Mouse (Mus musculus): ENCODE results near the gene Dnajc1.

The Dnajc1 gene

GRCm38 (mm10) chr2:18249224-18249623 is 143.4 kb downstream of the Dnajc1 start:
- no peaks in the 10 kb centered on the region for H3K4me1 ChIP-seq (replicated peaks; ENCODE audit: low read depth, low read length)
- H3K27me3 ChIP-seq (ENCODE audit: insufficient read depth, low read length), result no peaks in the 10 kb centered on the region
- no peak overlapping the region for H3K4me3 ChIP-seq (replicated peaks; ENCODE audit: low read length)
- TF ChIP-seq CTCF (conservative IDR thresholded peaks at IDR 0.05; ENCODE audit: low read length), result no peak
- TF ChIP-seq NANOG (IDR thresholded peaks at IDR 0.05; ENCODE audit: borderline replicate concordance, low read length), result no peak
- TF ChIP-seq POU5F1 (IDR thresholded peaks at IDR 0.05; ENCODE audit: borderline replicate concordance, low read length), result no peak
- peaks cover 5% of the 10 kb centered on the region for H3K9me3 ChIP-seq (ENCODE audit: low read length)
- H3K36me3 ChIP-seq (ENCODE audit: insufficient read depth, low read length), result peaks cover 5% of the 10 kb centered on the region; the same call in 1 of the 2 replicates

GRCm38 (mm10) chr2:18235524-18235923 is 157.1 kb downstream of the Dnajc1 start:
- H3K9me3 ChIP-seq (ENCODE audit: low read length), result no peaks in the 10 kb centered on the region
- H3K4me3 ChIP-seq (replicated peaks; ENCODE audit: low read length), result no peak overlapping the region
- H3K36me3 ChIP-seq (ENCODE audit: insufficient read depth, low read length), result no peaks in the 10 kb centered on the region

DNA sequence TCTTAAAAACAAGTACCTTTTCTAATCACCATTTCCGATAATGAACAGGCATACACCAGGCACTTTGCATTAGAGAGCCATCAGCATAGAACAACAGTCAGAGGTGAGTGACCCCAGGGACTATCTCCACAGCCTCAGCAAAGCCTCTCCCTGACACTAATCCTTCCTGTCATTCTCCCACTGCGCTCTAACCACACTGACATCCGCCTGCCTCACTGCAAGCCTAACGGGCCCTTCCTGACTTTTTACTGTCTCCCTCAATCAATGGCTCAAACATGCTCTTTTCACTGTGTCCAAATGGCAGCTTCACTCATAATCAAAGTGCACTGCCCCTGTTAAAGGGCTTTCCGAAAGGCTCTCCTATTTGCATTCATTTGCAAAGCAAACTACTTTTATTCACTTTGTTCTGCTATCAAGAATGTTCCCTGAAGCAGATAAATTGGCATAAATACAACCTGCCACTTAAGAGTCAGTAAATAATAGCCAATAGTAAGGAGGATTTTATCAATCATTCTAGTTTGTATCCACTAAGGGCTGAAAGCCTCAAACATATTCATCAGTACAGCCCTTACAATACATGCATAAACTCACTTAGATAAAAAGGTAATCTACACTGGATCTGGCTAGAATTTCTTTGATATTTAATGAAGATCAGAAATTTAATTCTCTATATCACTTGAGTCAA is 159.6 kb downstream of the Dnajc1 start:
- TF ChIP-seq POU5F1 (IDR thresholded peaks at IDR 0.05; ENCODE audit: borderline replicate concordance, low read length) (no peak), NANOG (IDR thresholded peaks at IDR 0.05; ENCODE audit: borderline replicate concordance, low read length) (peak; percentile 8; the same call in 1 of the 2 replicates), CTCF (conservative IDR thresholded peaks at IDR 0.05; ENCODE audit: low read length) (no peak)
- Histone ChIP-seq H3K4me3 (replicated peaks; ENCODE audit: low read length) (no peak overlapping the region), H3K36me3 (ENCODE audit: insufficient read depth, low read length) (no peaks in the 10 kb centered on the region), H3K9me3 (ENCODE audit: low read length) (no peaks in the 10 kb centered on the region), H3K27me3 (ENCODE audit: insufficient read depth, low read length) (no peaks in the 10 kb centered on the region), H3K4me1 (replicated peaks; ENCODE audit: low read depth, low read length) (peaks cover 10% of the 10 kb centered on the region)

More at GRCm38 (mm10) chr2:18235524-18235923, 157.1 kb downstream of the Dnajc1 start:
- H3K4me1 ChIP-seq (replicated peaks; ENCODE audit: low read depth, low read length), result peaks cover 10% of the 10 kb centered on the region
- TF ChIP-seq NANOG (IDR thresholded peaks at IDR 0.05; ENCODE audit: borderline replicate concordance, low read length) (no peak), CTCF (conservative IDR thresholded peaks at IDR 0.05; ENCODE audit: low read length) (no peak), POU5F1 (IDR thresholded peaks at IDR 0.05; ENCODE audit: borderline replicate concordance, low read length) (no peak)
- H3K27me3 ChIP-seq (ENCODE audit: insufficient read depth, low read length), result no peaks in the 10 kb centered on the region

DNA sequence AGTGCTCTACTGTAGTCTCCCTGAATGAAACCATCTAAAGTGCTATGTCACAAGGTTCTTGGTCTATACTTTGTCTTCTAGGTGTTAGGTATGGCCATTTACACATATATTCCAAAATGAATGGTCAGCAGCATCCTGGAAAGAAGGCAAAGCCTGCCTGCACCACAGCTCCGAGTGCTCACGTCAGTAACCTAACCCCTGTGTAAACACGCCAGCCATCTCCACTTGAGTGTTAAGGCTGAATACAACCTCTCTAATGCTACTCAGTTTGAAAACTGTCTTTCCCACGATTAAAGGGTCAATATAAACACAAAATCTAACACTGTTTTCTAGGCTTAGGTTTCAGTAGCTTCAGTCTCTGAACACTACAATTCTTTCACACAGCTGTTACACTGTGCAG is 161.5 kb downstream of the Dnajc1 start:
- Histone ChIP-seq H3K4me3 (replicated peaks; ENCODE audit: low read length) (no peak overlapping the region), H3K27me3 (ENCODE audit: insufficient read depth, low read length) (no peaks in the 10 kb centered on the region), H3K9me3 (ENCODE audit: low read length) (no peaks in the 10 kb centered on the region), H3K4me1 (replicated peaks; ENCODE audit: low read depth, low read length) (peaks cover 10% of the 10 kb centered on the region), H3K36me3 (ENCODE audit: insufficient read depth, low read length) (no peaks in the 10 kb centered on the region)
- no peak for TF ChIP-seq CTCF (conservative IDR thresholded peaks at IDR 0.05; ENCODE audit: low read length)
- TF ChIP-seq POU5F1 (IDR thresholded peaks at IDR 0.05; ENCODE audit: borderline replicate concordance, low read length), result no peak
- no peak for TF ChIP-seq NANOG (IDR thresholded peaks at IDR 0.05; ENCODE audit: borderline replicate concordance, low read length)

DNA sequence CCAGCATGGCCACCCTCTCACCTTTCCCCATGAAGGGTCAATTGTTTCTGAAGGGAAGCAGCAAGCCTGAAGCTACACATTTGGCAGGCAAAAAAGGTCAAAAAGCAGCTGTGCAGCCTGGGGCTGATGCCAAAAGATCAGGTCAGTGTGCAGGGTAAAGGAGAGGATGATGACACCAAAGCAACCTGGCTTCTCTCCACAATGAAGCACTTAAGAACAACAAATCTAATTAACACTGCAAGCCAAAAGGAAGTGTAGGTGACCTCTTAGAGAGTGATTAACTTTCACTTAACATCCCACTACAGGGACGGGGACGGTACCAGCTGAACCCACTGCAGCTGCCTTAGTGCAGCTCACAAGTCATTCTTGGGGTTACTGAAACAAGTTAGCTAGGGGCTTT is 163.4 kb downstream of the Dnajc1 start:
- no peak for TF ChIP-seq CTCF (conservative IDR thresholded peaks at IDR 0.05; ENCODE audit: low read length)
- no peak for TF ChIP-seq NANOG (IDR thresholded peaks at IDR 0.05; ENCODE audit: borderline replicate concordance, low read length)
- TF ChIP-seq POU5F1 (IDR thresholded peaks at IDR 0.05; ENCODE audit: borderline replicate concordance, low read length), result no peak

DNA sequence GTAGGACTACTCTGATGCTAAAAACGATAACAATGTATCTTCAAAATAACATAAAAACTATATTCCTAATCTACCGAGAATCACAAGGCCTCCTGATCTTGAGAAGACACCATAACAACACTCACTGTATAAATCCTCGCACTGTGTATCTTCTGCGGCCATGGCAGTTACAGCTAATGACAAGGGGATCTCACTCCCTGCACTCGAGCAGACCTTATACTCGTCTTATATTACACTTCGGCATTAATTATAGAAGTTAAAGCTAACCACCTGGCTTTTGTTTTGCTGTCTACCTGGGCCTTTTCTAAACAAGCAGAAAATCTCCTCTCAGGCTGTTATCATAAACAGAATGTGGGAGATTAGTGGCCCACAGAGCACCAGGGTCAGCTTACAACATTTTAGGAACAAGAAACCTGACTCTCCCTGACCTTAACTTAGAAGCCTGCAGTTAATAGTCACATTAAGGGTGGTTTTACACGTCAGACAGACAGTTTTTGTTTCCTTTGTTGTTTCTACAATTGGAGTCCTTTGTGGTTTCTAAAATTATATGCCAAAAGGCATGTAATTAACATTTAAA is 164.1 kb downstream of the Dnajc1 start:
- Histone ChIP-seq H3K36me3 (ENCODE audit: insufficient read depth, low read length) (no peaks in the 10 kb centered on the region), H3K27me3 (ENCODE audit: insufficient read depth, low read length) (no peaks in the 10 kb centered on the region), H3K4me1 (replicated peaks; ENCODE audit: low read depth, low read length) (peaks cover 10% of the 10 kb centered on the region), H3K4me3 (replicated peaks; ENCODE audit: low read length) (no peak overlapping the region), H3K9me3 (ENCODE audit: low read length) (no peaks in the 10 kb centered on the region)
- TF ChIP-seq POU5F1 (IDR thresholded peaks at IDR 0.05; ENCODE audit: borderline replicate concordance, low read length), result no peak
- TF ChIP-seq NANOG (IDR thresholded peaks at IDR 0.05; ENCODE audit: borderline replicate concordance, low read length), result no peak
- TF ChIP-seq CTCF (conservative IDR thresholded peaks at IDR 0.05; ENCODE audit: low read length), result no peak

More for the DNA sequence above, 163.4 kb downstream of the Dnajc1 start:
- Histone ChIP-seq H3K4me1 (replicated peaks; ENCODE audit: low read depth, low read length) (peaks cover 10% of the 10 kb centered on the region), H3K9me3 (ENCODE audit: low read length) (no peaks in the 10 kb centered on the region), H3K27me3 (ENCODE audit: insufficient read depth, low read length) (no peaks in the 10 kb centered on the region), H3K4me3 (replicated peaks; ENCODE audit: low read length) (no peak overlapping the region), H3K36me3 (ENCODE audit: insufficient read depth, low read length) (no peaks in the 10 kb centered on the region)

DNA sequence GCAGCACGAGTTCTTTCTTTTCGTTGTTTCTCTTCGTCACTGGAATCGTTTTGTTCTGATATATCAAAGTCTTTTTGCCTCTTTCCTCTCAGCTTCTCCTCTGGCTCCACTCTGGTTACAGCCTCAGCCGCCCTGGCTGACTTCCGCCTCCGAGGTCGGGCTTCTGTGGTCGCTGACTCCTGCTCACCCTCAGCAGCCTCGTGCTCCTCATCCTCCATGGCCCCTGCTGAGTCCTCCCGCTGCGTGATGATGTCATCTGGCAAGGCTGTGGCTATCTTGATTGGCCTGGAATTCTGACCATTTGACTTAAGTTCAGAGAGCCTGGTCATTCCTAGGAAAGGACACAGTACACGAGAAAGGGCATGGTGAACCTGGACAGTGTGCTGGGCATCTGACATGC is 173.1 kb downstream of the Dnajc1 start:
- Histone ChIP-seq H3K36me3 (ENCODE audit: insufficient read depth, low read length) (peaks cover 48% of the 10 kb centered on the region), H3K4me3 (replicated peaks; ENCODE audit: low read length) (no peak overlapping the region), H3K27me3 (ENCODE audit: insufficient read depth, low read length) (no peaks in the 10 kb centered on the region), H3K9me3 (ENCODE audit: low read length) (no peaks in the 10 kb centered on the region), H3K4me1 (replicated peaks; ENCODE audit: low read depth, low read length) (peaks cover under 1% of the 10 kb centered on the region; the same call in 1 of the 2 replicates)
- no peak for TF ChIP-seq POU5F1 (IDR thresholded peaks at IDR 0.05; ENCODE audit: borderline replicate concordance, low read length)

GRCm38 (mm10) chr2:18219136-18219535 is 173.5 kb downstream of the Dnajc1 start:
- H3K27me3 ChIP-seq (ENCODE audit: insufficient read depth, low read length), result no peaks in the 10 kb centered on the region
- TF ChIP-seq NANOG (IDR thresholded peaks at IDR 0.05; ENCODE audit: borderline replicate concordance, low read length), result no peak
- TF ChIP-seq CTCF (conservative IDR thresholded peaks at IDR 0.05; ENCODE audit: low read length), result no peak
- no peak for TF ChIP-seq POU5F1 (IDR thresholded peaks at IDR 0.05; ENCODE audit: borderline replicate concordance, low read length)
- H3K4me3 ChIP-seq (replicated peaks; ENCODE audit: low read length), result no peak overlapping the region
- peaks cover 3% of the 10 kb centered on the region; the same call in 1 of the 2 replicates for H3K4me1 ChIP-seq (replicated peaks; ENCODE audit: low read depth, low read length)
- peaks cover 53% of the 10 kb centered on the region for H3K36me3 ChIP-seq (ENCODE audit: insufficient read depth, low read length)
- no peaks in the 10 kb centered on the region for H3K9me3 ChIP-seq (ENCODE audit: low read length)

All from E14TG2a.4 (cell line).